13 mouse cellular contexts compared by ENCODE assay signal in the genomic region with DNA sequence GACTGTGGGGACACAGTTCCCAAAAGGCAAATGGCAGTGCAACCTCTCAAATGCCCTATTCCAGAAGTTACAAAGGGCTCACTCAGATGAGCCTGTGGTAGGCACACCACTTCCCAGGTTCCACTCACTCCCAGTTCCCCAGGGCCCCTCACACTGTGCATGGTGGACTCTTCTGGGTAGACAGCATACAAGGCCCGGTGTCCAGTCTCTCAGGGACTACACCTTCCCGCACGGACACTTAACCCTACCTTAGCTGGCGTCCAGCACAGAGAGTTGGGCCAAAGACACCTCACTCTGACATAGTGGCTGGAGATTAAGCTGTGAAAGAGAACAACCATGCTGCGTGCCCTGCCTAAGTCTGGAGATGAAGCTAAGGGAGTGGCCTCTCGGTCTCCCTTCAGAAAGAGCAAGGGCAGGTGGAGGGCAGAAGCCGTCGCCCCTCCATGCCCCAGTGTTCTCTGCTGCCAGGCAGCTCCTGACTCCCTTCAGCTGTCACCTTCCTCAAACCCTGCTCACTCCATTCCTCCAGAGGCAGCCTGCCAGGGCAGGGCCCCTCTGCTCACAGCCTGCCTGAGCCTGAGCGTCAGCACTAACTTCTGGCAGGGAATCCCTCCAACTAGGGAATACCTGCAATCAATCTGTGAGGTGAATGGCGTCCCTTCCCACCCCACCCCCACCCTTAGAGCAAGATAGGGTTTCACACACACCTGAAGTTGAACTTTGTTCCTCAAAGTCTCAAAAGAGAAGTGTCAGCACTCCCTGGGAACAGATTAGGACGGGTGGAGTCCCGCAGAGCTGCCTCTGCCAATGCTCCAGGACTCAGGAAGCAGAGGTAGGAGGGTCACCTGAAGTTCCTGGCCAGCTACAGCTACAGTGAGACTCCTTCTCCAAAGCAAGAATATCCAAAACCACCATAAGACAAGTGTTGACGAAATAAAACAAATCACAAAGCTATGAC. TPM values are rescaled to one million over a fixed set of nuclear protein-coding genes. Genes with fewer than 3 reads are reported as not detected.
DNase-seq lines count a peak whose midpoint lies in the region; ATAC-seq and TF ChIP-seq lines count a peak whose summit lies in the region.
"Had no signal": no experiment of that assay in that cellular context is flagged by ENCODE, and none has a peak within 500 bp of the region (broad histone marks: within the 10 kb centered on the region; RNA-seq: fewer than 3 reads in every experiment).

No protein-coding gene starts in this region.

- no peak overlapping the region for H3K9ac ChIP-seq in forebrain, embryonic 15.5 days (replicated peaks)
- H3K9ac ChIP-seq in lung, embryonic 14.5 days: no peak overlapping the region
- 0 out of 2 replicates have a peak overlapping the region, but pooled peaks have one; percentile 17 for H3K9ac ChIP-seq in intestine, embryonic 15.5 days
- H3K9ac ChIP-seq in stomach, postnatal 0 days (ENCODE audit: low read length): peak overlapping the region; percentile 4; the same call in 1 of the 2 replicates
- H3K9ac ChIP-seq: hindbrain, embryonic 15.5 days; liver, embryonic 14.5 days had no signal

- H3K4me1 ChIP-seq in forebrain, embryonic 10.5 days: peaks cover 48% of the 10 kb centered on the region
- peaks cover 34% of the 10 kb centered on the region for H3K4me1 ChIP-seq in forebrain, embryonic 15.5 days
- peaks cover 11% of the 10 kb centered on the region for H3K4me1 ChIP-seq in lung, embryonic 14.5 days (ENCODE audit: insufficient read depth)
- H3K4me1 ChIP-seq in intestine, embryonic 15.5 days (replicated peaks): peaks cover 37% of the 10 kb centered on the region
- H3K4me1 ChIP-seq in stomach, postnatal 0 days (replicated peaks; ENCODE audit: control insufficient read depth, insufficient read depth): peaks cover 4% of the 10 kb centered on the region

- no peak for ATAC-seq in forebrain, embryonic 15.5 days (replicated peaks)
- no peak; the same call in 1 of the 2 replicates for ATAC-seq in lung, embryonic 14.5 days (ENCODE audit: insufficient read depth)
- peak; percentile 93 for ATAC-seq in intestine, embryonic 15.5 days
- peak; percentile 91 for ATAC-seq in stomach, postnatal 0 days (ENCODE audit: low FRiP score, low TSS enrichment)

- no peak for TF ChIP-seq EP300 in stomach, postnatal 0 days (optimal IDR thresholded peaks at IDR 0.05)

- no peak overlapping the region for H3K4me3 ChIP-seq in forebrain, embryonic 10.5 days
- H3K4me3 ChIP-seq in forebrain, embryonic 15.5 days: no peak overlapping the region
- H3K4me3 ChIP-seq in lung, embryonic 14.5 days (ENCODE audit: low read depth, low read length): no peak overlapping the region
- no peak overlapping the region for H3K4me3 ChIP-seq in intestine, embryonic 15.5 days (replicated peaks)
- no peak overlapping the region for H3K4me3 ChIP-seq in stomach, postnatal 0 days (ENCODE audit: low read depth, low read length)
- H3K4me3 ChIP-seq: hindbrain, embryonic 15.5 days had no signal

- no peak for DNase-seq in forebrain, embryonic 10.5 days (ENCODE audit: extremely low spot score, low spot score)
- DNase-seq in lung, embryonic 14.5 days: no peak
- no peak for DNase-seq in lung, postnatal 25 days (ENCODE audit: low spot score)
- DNase-seq in stomach, postnatal 0 days (ENCODE audit: low spot score): peak; percentile 69
- DNase-seq in cerebellum, adult 11-12 months: no peak
- no peak for DNase-seq in right cerebral cortex, postnatal 36 days (ENCODE audit: low spot score in 2 of 2)
- DNase-seq: cerebellum, adult 2 months; retina, postnatal 1 day had no signal

- no peaks in the 10 kb centered on the region for H3K9me3 ChIP-seq in forebrain, embryonic 10.5 days
- H3K9me3 ChIP-seq in forebrain, embryonic 15.5 days: no peaks in the 10 kb centered on the region
- no peaks in the 10 kb centered on the region for H3K9me3 ChIP-seq in lung, embryonic 14.5 days (ENCODE audit: low read depth, low read length)
- H3K9me3 ChIP-seq in intestine, embryonic 15.5 days: no peaks in the 10 kb centered on the region
- H3K9me3 ChIP-seq in stomach, postnatal 0 days (ENCODE audit: control insufficient read depth, low read length): no peaks in the 10 kb centered on the region
- H3K9me3 ChIP-seq: hindbrain, embryonic 15.5 days had no signal

- H3K27me3 ChIP-seq in forebrain, embryonic 10.5 days (ENCODE audit: poor library complexity, severe bottlenecking): no peaks in the 10 kb centered on the region
- H3K27me3 ChIP-seq in forebrain, embryonic 15.5 days: no peaks in the 10 kb centered on the region
- H3K27me3 ChIP-seq in lung, embryonic 14.5 days (ENCODE audit: insufficient read depth, low read length): no peaks in the 10 kb centered on the region
- H3K27me3 ChIP-seq in intestine, embryonic 15.5 days (replicated peaks): no peaks in the 10 kb centered on the region
- H3K27me3 ChIP-seq in stomach, postnatal 0 days (ENCODE audit: control insufficient read depth, insufficient read depth, low read length): no peaks in the 10 kb centered on the region
- H3K27me3 ChIP-seq: hindbrain, embryonic 15.5 days had no signal

- TF ChIP-seq CTCF in lung, embryonic 14.5 days (IDR thresholded peaks at IDR 0.05; ENCODE audit: low read depth): no peak
- TF ChIP-seq CTCF in stomach, postnatal 0 days (IDR thresholded peaks at IDR 0.05; ENCODE audit: low read depth): no peak

- peak overlapping the region; percentile 51; the same call in 1 of the 2 replicates for H3K27ac ChIP-seq in forebrain, embryonic 10.5 days
- H3K27ac ChIP-seq in forebrain, embryonic 15.5 days (replicated peaks): no peak overlapping the region
- H3K27ac ChIP-seq in lung, embryonic 14.5 days (ENCODE audit: low read depth): peak overlapping the region; percentile 63; the same call in 1 of the 2 replicates
- H3K27ac ChIP-seq in intestine, embryonic 15.5 days: peak overlapping the region; percentile 79
- H3K27ac ChIP-seq in stomach, postnatal 0 days (replicated peaks): peak overlapping the region; percentile 82
- H3K27ac ChIP-seq: hindbrain, embryonic 15.5 days; liver, embryonic 14.5 days had no signal

- H3K36me3 ChIP-seq in forebrain, embryonic 10.5 days (replicated peaks): peaks cover 21% of the 10 kb centered on the region
- peaks cover 7% of the 10 kb centered on the region; the same call in 1 of the 2 replicates for H3K36me3 ChIP-seq in forebrain, embryonic 15.5 days
- no peaks in the 10 kb centered on the region for H3K36me3 ChIP-seq in lung, embryonic 14.5 days (ENCODE audit: insufficient read depth)
- no peaks in the 10 kb centered on the region for H3K36me3 ChIP-seq in intestine, embryonic 15.5 days
- H3K36me3 ChIP-seq in stomach, postnatal 0 days (ENCODE audit: control insufficient read depth, insufficient read depth, low read length): no peaks in the 10 kb centered on the region
- H3K36me3 ChIP-seq: hindbrain, embryonic 15.5 days had no signal

- H3K4me2 ChIP-seq in forebrain, embryonic 15.5 days (replicated peaks): no peak overlapping the region
- H3K4me2 ChIP-seq in lung, embryonic 14.5 days: no peak overlapping the region
- H3K4me2 ChIP-seq in intestine, embryonic 15.5 days (replicated peaks): peak overlapping the region; percentile 43
- no peak overlapping the region; the same call in 1 of the 2 replicates for H3K4me2 ChIP-seq in stomach, postnatal 0 days (replicated peaks; ENCODE audit: low read depth)
- H3K4me2 ChIP-seq: hindbrain, embryonic 15.5 days; midbrain, embryonic 11.5 days had no signal

- WGBS in forebrain, embryonic 10.5 days: 78% methylated on average over 13 of the region's 13 CpGs
- WGBS in forebrain, embryonic 15.5 days: 76% methylated on average over 13 of the region's 13 CpGs
- WGBS in lung, embryonic 14.5 days: 43% methylated on average over 13 of the region's 13 CpGs
- 52% methylated on average over 13 of the region's 13 CpGs for WGBS in intestine, embryonic 15.5 days
- WGBS in stomach, postnatal 0 days: 51% methylated on average over 13 of the region's 13 CpGs

RNA-seq across cellular contexts. Expression of gene Sipa1l2, which starts 30.3 kb away (rescaled TPM):
- 13.1 and 15.4 TPM in 2 replicates for polyA plus RNA-seq in forebrain, embryonic 10.5 days (2016; fragmentation: Nextera tagmentation; extraction: Ambion mirVana)
- 32.0 and 37.1 TPM in 2 replicates for polyA plus RNA-seq in forebrain, embryonic 15.5 days (2015; fragmentation: Nextera tagmentation; extraction: Ambion mirVana)
- polyA plus RNA-seq in lung, embryonic 14.5 days (2014; fragmentation: Nextera tagmentation; extraction: Ambion mirVana): 13.2 and 14.2 TPM in 2 replicates
- polyA plus RNA-seq in intestine, embryonic 15.5 days (2015; fragmentation: Nextera tagmentation; extraction: Ambion mirVana): 7.4 and 7.6 TPM in 2 replicates
- polyA plus RNA-seq in stomach, postnatal 0 days (2015; fragmentation: Nextera tagmentation; extraction: Ambion mirVana): 3.1 and 3.6 TPM in 2 replicates

Comparison
In these comparisons a context has a peak if more than half of its experiments do, and no peak if none do; other contexts are left out.
1. ATAC-seq: peak in intestine, embryonic 15.5 days (single experiment) and stomach, postnatal 0 days (single experiment); none in forebrain, embryonic 15.5 days (single experiment) and lung, embryonic 14.5 days (single experiment).
2. H3K9ac ChIP-seq: peak in intestine, embryonic 15.5 days (single experiment) and stomach, postnatal 0 days (single experiment); none in forebrain, embryonic 15.5 days (single experiment) and lung, embryonic 14.5 days (single experiment).